Mouse (Mus musculus): ENCODE data around the gene Cdc14b.

Cdc14b gene

GRCm38 (mm10) chr13:64237000-64237680 is 38.0 kb downstream of the Cdc14b start:
- DNase-seq (ENCODE audit: low spot score): peak; percentile 30

DNA sequence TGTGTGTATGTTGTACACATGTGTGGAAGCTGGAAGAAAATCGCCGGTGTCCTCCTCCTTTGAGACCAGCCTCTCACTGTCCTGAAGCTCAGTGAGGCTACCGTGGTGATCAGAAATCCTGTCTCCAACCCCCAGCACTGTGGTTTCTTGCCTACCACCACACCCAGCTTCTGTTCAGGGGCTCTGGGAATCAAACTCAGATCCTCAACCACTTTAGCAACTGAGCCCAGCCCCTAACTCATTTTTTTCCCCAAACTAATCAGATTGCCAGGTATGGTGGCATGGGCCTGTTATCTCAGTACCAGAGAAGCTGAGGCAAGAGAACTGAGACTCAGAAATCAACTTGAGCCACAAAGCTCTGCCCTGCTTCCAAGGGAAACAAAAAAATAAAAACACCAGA is 39.3 kb downstream of the Cdc14b start:
- no peak for DNase-seq (ENCODE audit: low spot score)

DNA sequence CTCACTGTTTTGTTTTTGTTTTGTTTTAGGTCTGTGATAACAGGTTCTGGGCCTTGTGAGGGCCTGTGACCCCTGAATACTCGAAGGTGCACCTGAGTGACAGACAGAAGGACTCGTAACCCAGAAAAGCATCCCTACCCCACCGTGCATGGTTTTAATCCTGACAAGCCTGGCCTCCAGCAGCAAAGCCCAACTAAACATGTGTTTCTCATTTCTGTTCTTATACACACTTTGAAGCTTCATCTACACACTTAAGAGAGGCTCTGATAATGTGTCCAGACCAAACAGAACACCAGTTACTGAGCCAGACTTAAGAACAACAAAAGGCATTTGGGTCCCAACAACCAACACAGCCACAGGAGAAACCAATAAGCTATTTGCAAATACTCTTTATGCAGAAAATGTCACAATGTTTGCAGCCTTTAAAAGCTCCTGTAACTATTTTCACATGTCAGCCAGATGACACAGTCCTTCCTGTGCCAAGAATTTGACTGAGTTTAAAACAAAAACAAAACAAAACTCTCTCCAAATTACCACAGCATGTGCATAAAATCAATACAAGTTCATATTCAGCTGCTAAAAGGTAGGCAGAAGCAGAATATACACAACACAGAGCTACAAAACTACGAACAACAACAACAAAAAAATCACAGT is 39.9 kb downstream of the Cdc14b start:
- no peak for DNase-seq (ENCODE audit: low spot score)

- DNase-seq (ENCODE audit: low spot score): no peak
Observed at GRCm38 (mm10) chr13:64233139-64233538, 42.0 kb downstream of the Cdc14b start.

- no peak for DNase-seq (ENCODE audit: low spot score)
Observed at GRCm38 (mm10) chr13:64226725-64227124, 48.4 kb downstream of the Cdc14b start.

DNA sequence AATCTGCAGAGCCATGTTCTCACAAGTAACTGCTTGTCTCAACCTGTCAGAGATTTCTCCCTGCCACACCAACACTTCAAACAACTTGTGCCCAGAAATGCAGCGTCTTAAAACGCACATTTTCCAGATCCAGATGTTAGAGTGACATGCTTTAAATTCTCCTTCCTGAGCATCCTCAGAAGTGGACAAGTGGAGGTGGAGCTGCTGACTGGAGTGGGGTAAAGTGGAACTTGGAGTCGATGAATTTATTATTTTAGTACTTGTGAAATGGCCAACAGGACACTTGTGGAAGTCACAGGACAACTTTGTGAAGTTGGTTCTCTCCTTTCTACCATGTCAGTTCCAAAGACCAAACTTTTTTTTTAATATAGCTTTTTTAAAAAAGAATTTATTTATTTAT is 49.4 kb downstream of the Cdc14b start:
- no peak for DNase-seq (ENCODE audit: low spot score)

GRCm38 (mm10) chr13:64214891-64215290 is 60.2 kb downstream of the Cdc14b start:
- DNase-seq (ENCODE audit: low spot score): no peak

GRCm38 (mm10) chr13:64211995-64212603 is 63.0 kb downstream of the Cdc14b start:
- no peak for DNase-seq (ENCODE audit: low spot score)

GRCm38 (mm10) chr13:64208146-64208545 is 66.9 kb downstream of the Cdc14b start:
- no peak for DNase-seq (ENCODE audit: low spot score)

GRCm38 (mm10) chr13:64205186-64205585 is 69.9 kb downstream of the Cdc14b start:
- no peak for DNase-seq (ENCODE audit: low spot score)

GRCm38 (mm10) chr13:64204726-64205125 is 70.4 kb downstream of the Cdc14b start:
- no peak for DNase-seq (ENCODE audit: low spot score)

DNA sequence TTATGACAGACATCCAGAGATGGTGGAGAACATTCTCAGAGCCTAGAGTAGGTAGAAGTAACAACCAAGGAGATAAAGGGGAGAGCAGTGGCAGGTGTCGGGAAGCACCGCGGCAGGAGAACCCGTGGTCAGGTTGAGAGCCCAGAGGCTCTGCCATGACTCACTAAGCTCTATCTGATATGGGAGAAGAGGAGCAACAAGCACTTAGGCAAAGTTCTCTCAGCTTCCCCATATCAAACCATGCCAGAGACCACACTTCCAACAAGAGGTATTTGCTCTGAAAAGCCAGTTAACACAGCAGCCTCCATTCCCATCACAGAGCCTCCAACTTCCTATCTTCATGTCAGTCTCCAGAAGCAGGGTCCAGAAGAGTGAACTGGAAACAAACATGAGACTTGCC is 74.2 kb downstream of the Cdc14b start:
- DNase-seq (ENCODE audit: low spot score): no peak

DNA sequence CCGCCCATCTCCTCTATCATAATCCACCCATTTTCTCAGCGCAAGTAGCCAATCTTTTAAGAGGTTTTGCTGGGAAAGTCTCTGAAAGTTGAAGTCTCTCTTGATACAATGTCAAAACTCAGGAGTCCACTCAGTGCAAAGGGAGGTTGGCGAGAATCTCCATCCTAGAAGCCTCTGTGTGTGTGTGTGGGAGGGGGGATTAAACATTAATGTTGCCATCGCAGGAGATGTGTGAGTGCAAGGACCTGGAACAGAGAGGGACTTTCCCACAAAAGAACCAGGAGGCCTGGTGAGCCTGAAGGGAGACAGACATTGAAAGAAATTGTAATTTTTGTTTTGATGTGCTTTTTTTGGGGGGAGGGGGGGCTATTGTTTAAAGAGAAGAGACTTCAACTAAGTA is 76.8 kb downstream of the Cdc14b start:
- no peak for DNase-seq (ENCODE audit: low spot score)

- DNase-seq (ENCODE audit: low spot score): no peak
Observed at GRCm38 (mm10) chr13:64197899-64198298, 77.2 kb downstream of the Cdc14b start.

DNA sequence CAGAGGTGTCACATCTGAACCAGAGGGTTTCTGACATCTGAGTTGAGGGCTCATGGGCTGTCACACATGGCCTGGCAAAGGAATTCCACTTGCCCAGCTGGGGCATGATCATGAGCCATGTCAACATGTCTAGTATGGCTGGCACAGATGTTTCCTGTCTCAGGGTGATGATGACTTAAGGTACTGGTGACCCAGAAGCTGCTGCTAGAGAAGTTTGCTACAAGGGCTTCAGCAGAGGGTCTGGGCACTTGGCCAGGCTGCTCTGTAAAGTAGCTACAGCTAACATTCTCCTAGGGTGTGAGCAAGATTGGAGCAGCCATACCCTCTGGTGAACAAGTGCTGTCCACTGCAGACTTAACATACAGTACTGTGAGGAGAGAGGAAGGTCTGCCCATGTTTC is 88.0 kb downstream of the Cdc14b start:
- no peak for DNase-seq (ENCODE audit: low spot score)

DNA sequence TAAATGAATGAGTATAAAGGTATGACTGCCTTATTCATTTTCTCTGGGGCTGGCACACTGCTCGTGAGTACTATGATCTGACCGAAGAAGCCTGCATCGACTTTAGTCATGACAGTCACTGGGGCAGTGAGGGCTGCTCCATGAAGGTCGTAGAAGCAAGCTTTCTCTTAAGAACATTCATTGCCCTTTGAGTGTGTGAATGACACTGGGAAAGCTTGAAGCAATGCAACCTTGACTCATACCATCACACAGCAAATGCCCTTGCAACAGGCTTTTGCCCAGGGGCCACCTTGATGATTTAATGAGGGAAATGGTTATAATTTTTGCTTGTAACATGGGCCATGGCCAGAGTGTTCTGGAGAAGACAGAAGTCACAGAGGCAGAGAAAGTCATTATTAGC is 88.6 kb downstream of the Cdc14b start:
- no peak for DNase-seq (ENCODE audit: low spot score)

- no peak for DNase-seq (ENCODE audit: low spot score)
Observed at GRCm38 (mm10) chr13:64185586-64185985, 89.5 kb downstream of the Cdc14b start.

DNA sequence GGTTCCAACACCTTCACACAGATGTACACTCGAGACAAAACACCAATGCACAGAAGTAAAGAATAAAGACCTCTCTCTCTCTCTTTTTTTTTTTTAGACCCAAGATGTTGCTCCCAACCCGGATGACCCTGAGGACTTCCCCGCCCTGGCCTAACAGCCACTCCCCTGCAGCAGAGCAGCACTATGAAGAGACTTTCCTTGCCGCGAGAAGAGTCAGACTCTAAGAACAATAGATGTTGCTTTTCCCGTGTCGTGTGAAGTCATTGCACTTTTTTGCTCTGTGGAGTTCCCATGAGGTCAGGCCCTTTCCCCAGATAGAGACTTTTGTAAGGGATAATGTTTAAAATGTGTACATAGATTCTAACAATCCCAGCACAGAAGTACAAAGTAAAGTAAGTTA is 89.9 kb downstream of the Cdc14b start:
- DNase-seq (ENCODE audit: low spot score): no peak

GRCm38 (mm10) chr13:64184361-64184760 is 90.7 kb downstream of the Cdc14b start:
- DNase-seq (ENCODE audit: low spot score): no peak

DNA sequence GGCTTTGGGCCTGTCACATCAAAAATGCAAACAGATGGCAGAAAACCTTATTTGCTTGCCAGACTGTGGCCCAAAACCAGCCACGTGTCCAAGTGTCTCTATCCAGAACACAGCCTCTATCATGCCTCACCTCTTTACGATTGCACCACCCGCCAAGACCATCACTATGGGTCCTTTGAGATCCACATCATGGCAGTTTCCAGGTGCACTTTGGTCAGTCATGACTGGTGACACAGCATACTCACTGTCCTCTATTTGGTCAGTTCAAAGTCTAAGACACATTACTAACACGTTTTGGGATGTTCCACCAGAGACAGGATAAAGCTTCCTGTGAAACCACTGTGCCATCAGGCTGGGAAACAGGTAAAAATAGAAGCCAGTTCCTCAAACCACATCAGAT is 91.5 kb downstream of the Cdc14b start:
- no peak for DNase-seq (ENCODE audit: low spot score)

GRCm38 (mm10) chr13:64182091-64182490 is 93.0 kb downstream of the Cdc14b start:
- DNase-seq (ENCODE audit: low spot score): no peak

DNA sequence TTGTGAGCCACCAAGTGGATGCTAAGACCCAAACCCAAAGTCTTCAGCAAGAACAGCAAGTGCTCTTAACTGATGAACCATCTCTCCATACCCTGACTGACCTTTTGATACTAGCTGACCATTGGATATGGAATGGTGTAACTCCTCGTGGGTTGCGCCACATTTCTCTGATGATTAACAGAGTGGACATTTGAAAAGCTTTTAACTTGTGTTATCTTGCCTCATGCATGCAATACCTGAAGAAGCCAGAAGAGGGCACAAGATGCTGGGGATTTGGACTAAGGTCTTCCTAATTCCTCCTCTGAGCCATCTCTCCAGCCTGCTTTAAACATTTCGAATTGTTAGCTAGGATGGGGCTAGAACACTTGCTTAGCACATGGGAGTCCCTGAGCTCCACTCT is 94.2 kb downstream of the Cdc14b start:
- DNase-seq (ENCODE audit: low spot score): peak; percentile 61

DNA sequence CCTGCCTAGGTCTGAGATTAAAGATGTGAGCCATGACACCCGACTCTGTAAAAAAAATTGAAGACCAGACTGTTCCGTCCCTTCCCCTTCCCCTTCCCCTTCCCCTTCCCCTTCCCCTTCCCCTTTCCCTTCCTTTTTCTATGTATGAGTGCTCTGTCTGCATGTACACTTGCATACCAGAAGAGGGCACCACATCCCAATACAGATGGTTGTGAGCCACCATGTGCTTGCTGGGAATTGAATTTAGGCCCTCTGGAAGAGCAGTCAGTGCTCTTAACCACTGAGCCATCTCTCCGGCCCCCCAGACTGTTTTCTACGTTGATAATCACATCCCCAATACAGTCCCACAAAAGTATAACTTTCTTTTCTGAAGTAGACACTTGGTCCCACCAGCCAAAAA is 94.8 kb downstream of the Cdc14b start:
- DNase-seq (ENCODE audit: low spot score): no peak

Data from layer of hippocampus, adult 11-12 months (tissue).